Mouse (Mus musculus): ENCODE measurements at regions not wholly inside any gene's neighbourhood (a gene's known extent, or its start where the extent isn't known, plus 50 kb on each side); places are given as distances from the start of the nearest gene placed in this dataset.

- H3K9ac ChIP-seq (ENCODE audit: low read length), result no peak overlapping the region
- H3K36me3 ChIP-seq (ENCODE audit: control insufficient read depth, insufficient read depth, low read length), result no peaks in the 10 kb centered on the region
- 56% methylated on average over 21 of the region's 21 CpGs for WGBS
- H3K27ac ChIP-seq (ENCODE audit: low read depth, low read length), result no peak overlapping the region
- peak; percentile 35 for DNase-seq (ENCODE audit: low spot score)
- H3K4me3 ChIP-seq (ENCODE audit: low read depth, low read length), result peak overlapping the region; percentile 4; the same call in 1 of the 2 replicates
- H3K27me3 ChIP-seq (ENCODE audit: control insufficient read depth, insufficient read depth, low read length), result no peaks in the 10 kb centered on the region
- no peak for ATAC-seq (ENCODE audit: insufficient read depth, low FRiP score, low TSS enrichment)
- H3K4me1 ChIP-seq (ENCODE audit: control insufficient read depth, insufficient read depth, low read length), result no peaks in the 10 kb centered on the region
- H3K4me2 ChIP-seq (ENCODE audit: low read depth), result peak overlapping the region; percentile 21
- no peaks in the 10 kb centered on the region for H3K9me3 ChIP-seq (ENCODE audit: control insufficient read depth, low read length)
Observed at GRCm38 (mm10) chr6:16999451-17000139, 65.4 kb upstream of the Tes start.

- Histone ChIP-seq H3K9ac (ENCODE audit: low read length) (peak overlapping the region; percentile 41), H3K27ac (ENCODE audit: low read depth, low read length) (0 out of 2 replicates have a peak overlapping the region, but pooled peaks have one; percentile 23), H3K36me3 (ENCODE audit: control insufficient read depth, insufficient read depth, low read length) (no peaks in the 10 kb centered on the region), H3K4me2 (ENCODE audit: low read depth) (peak overlapping the region; percentile 37), H3K9me3 (ENCODE audit: control insufficient read depth, low read length) (no peaks in the 10 kb centered on the region), H3K4me1 (ENCODE audit: control insufficient read depth, insufficient read depth, low read length) (no peaks in the 10 kb centered on the region), H3K4me3 (ENCODE audit: low read depth, low read length) (peak overlapping the region; percentile 10; the same call in 1 of the 2 replicates), H3K27me3 (ENCODE audit: control insufficient read depth, insufficient read depth, low read length) (no peaks in the 10 kb centered on the region)
- peak; percentile 51 for DNase-seq (ENCODE audit: low spot score)
- WGBS, result 23% methylated on average over 10 of the region's 10 CpGs
- peak; percentile 49 for ATAC-seq (ENCODE audit: insufficient read depth, low FRiP score, low TSS enrichment)
Observed at GRCm38 (mm10) chr6:16995495-16995936, 69.4 kb upstream of the Tes start.

GRCm38 (mm10) chr6:16994711-16995110 is 70.2 kb upstream of the Tes start:
- H3K9ac ChIP-seq (ENCODE audit: low read length), result no peak overlapping the region
- no peaks in the 10 kb centered on the region for H3K4me1 ChIP-seq (ENCODE audit: control insufficient read depth, insufficient read depth, low read length)
- DNase-seq (ENCODE audit: low spot score) (peak; percentile 17), ATAC-seq (ENCODE audit: insufficient read depth, low FRiP score, low TSS enrichment) (0 out of 2 replicates have a peak, but pooled peaks have one; percentile 58)
- H3K4me2 ChIP-seq (ENCODE audit: low read depth), result peak overlapping the region; percentile 19; the same call in 1 of the 2 replicates
- no peak overlapping the region for H3K27ac ChIP-seq (ENCODE audit: low read depth, low read length)
- no peaks in the 10 kb centered on the region for H3K27me3 ChIP-seq (ENCODE audit: control insufficient read depth, insufficient read depth, low read length)
- no peaks in the 10 kb centered on the region for H3K9me3 ChIP-seq (ENCODE audit: control insufficient read depth, low read length)
- WGBS, result 12% methylated on average over 8 of the region's 8 CpGs
- no peaks in the 10 kb centered on the region for H3K36me3 ChIP-seq (ENCODE audit: control insufficient read depth, insufficient read depth, low read length)
- H3K4me3 ChIP-seq (ENCODE audit: low read depth, low read length), result no peak overlapping the region

DNA sequence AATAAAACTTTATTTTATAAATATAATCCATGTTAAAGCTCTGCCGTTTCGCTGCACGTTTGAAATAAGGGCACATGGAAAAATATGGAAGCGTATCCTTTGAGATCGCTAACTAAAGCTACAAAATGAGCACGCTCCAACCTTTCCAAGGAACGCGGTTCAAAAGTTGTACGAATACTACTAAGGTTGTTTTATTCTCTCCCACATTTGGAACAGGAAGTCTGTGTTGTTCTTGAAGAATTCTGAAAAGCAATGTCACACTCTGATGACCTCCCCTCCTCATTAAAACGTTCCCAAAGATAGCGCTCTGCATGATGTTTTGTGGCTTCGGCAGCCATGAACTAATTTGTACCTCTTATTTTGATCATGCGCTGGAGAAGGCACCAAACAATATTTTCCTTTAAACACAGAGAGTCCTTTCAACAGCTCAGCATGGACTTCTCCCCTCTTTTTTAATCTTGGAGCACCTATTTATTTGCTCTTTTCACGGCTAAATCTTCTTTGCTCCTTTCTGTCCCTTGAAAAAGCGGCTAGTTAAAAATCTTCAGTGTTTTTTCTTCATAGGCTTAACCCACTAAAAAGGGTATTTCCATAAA is 72.9 kb upstream of the Tes start:
- no peak for DNase-seq (ENCODE audit: low spot score)
- Histone ChIP-seq H3K4me2 (ENCODE audit: low read depth) (no peak overlapping the region), H3K36me3 (ENCODE audit: control insufficient read depth, insufficient read depth, low read length) (no peaks in the 10 kb centered on the region), H3K27me3 (ENCODE audit: control insufficient read depth, insufficient read depth, low read length) (no peaks in the 10 kb centered on the region), H3K9ac (ENCODE audit: low read length) (no peak overlapping the region), H3K9me3 (ENCODE audit: control insufficient read depth, low read length) (no peaks in the 10 kb centered on the region), H3K4me1 (ENCODE audit: control insufficient read depth, insufficient read depth, low read length) (no peaks in the 10 kb centered on the region), H3K4me3 (ENCODE audit: low read depth, low read length) (no peak overlapping the region), H3K27ac (ENCODE audit: low read depth, low read length) (no peak overlapping the region)
- ATAC-seq (ENCODE audit: insufficient read depth, low FRiP score, low TSS enrichment), result no peak
- 76% methylated on average over 15 of the region's 15 CpGs for WGBS

GRCm38 (mm10) chr6:16978206-16978505 is 79.9 kb upstream of the Tfec start:
- WGBS, result 32% methylated on average over 3 of the region's 3 CpGs
- H3K4me3 ChIP-seq (ENCODE audit: low read depth, low read length), result no peak overlapping the region
- H3K36me3 ChIP-seq (ENCODE audit: control insufficient read depth, insufficient read depth, low read length), result no peaks in the 10 kb centered on the region
- no peaks in the 10 kb centered on the region for H3K9me3 ChIP-seq (ENCODE audit: control insufficient read depth, low read length)
- ATAC-seq (ENCODE audit: insufficient read depth, low FRiP score, low TSS enrichment) (no peak), DNase-seq (ENCODE audit: low spot score) (peak; percentile 31)
- H3K27me3 ChIP-seq (ENCODE audit: control insufficient read depth, insufficient read depth, low read length), result no peaks in the 10 kb centered on the region
- H3K9ac ChIP-seq (ENCODE audit: low read length), result no peak overlapping the region
- no peaks in the 10 kb centered on the region for H3K4me1 ChIP-seq (ENCODE audit: control insufficient read depth, insufficient read depth, low read length)
- no peak overlapping the region for H3K4me2 ChIP-seq (ENCODE audit: low read depth)
- H3K27ac ChIP-seq (ENCODE audit: low read depth, low read length), result no peak overlapping the region

- Histone ChIP-seq H3K4me2 (ENCODE audit: low read depth) (no peak overlapping the region), H3K36me3 (ENCODE audit: control insufficient read depth, insufficient read depth, low read length) (no peaks in the 10 kb centered on the region), H3K4me3 (ENCODE audit: low read depth, low read length) (no peak overlapping the region), H3K4me1 (ENCODE audit: control insufficient read depth, insufficient read depth, low read length) (no peaks in the 10 kb centered on the region), H3K9me3 (ENCODE audit: control insufficient read depth, low read length) (no peaks in the 10 kb centered on the region), H3K27me3 (ENCODE audit: control insufficient read depth, insufficient read depth, low read length) (no peaks in the 10 kb centered on the region), H3K9ac (ENCODE audit: low read length) (no peak overlapping the region), H3K27ac (ENCODE audit: low read depth, low read length) (no peak overlapping the region)
- DNase-seq (ENCODE audit: low spot score) (no peak), ATAC-seq (ENCODE audit: insufficient read depth, low FRiP score, low TSS enrichment) (no peak; the same call in 1 of the 2 replicates)
- 70% methylated on average over 14 of the region's 14 CpGs for WGBS
Observed at GRCm38 (mm10) chr6:16977392-16978205, 79.4 kb upstream of the Tfec start.

DNA sequence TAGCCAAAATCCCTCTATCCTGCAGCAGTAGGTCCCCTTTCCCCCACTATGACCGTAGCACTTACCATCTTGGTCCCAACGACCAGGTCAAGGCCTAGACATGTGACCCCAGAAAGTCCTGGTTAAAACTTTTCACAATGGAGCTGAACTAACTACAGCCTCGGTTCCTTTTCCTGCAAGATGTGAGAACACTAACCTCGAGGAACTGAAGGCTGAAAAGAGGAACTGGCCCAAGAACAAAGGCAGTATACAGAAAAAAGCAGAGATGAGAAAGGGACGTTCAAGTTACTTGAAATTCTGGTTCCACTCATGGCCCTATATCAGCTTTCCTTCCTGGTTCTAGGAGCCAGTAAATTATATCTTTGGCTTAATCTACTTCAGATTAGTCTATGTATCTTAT is 67.4 kb upstream of the Tfec start:
- no peaks in the 10 kb centered on the region for H3K27me3 ChIP-seq (ENCODE audit: control insufficient read depth, insufficient read depth, low read length)
- ATAC-seq (ENCODE audit: insufficient read depth, low FRiP score, low TSS enrichment) (no peak), DNase-seq (ENCODE audit: low spot score) (no peak)
- no peak overlapping the region for H3K9ac ChIP-seq (ENCODE audit: low read length)
- 78% methylated on average over 5 of the region's 5 CpGs for WGBS
- H3K4me2 ChIP-seq (ENCODE audit: low read depth), result no peak overlapping the region
- H3K4me1 ChIP-seq (ENCODE audit: control insufficient read depth, insufficient read depth, low read length), result no peaks in the 10 kb centered on the region
- H3K36me3 ChIP-seq (ENCODE audit: control insufficient read depth, insufficient read depth, low read length), result no peaks in the 10 kb centered on the region
- H3K27ac ChIP-seq (ENCODE audit: low read depth, low read length), result no peak overlapping the region
- H3K9me3 ChIP-seq (ENCODE audit: control insufficient read depth, low read length), result no peaks in the 10 kb centered on the region
- H3K4me3 ChIP-seq (ENCODE audit: low read depth, low read length), result no peak overlapping the region

- no peak overlapping the region for H3K4me3 ChIP-seq (ENCODE audit: low read depth, low read length)
- no peak overlapping the region for H3K27ac ChIP-seq (ENCODE audit: low read depth, low read length)
- ATAC-seq (ENCODE audit: insufficient read depth, low FRiP score, low TSS enrichment) (no peak), DNase-seq (ENCODE audit: low spot score) (no peak)
- no peaks in the 10 kb centered on the region for H3K9me3 ChIP-seq (ENCODE audit: control insufficient read depth, low read length)
- 74% methylated on average over 2 of the region's 2 CpGs for WGBS
- H3K36me3 ChIP-seq (ENCODE audit: control insufficient read depth, insufficient read depth, low read length), result no peaks in the 10 kb centered on the region
- H3K9ac ChIP-seq (ENCODE audit: low read length), result no peak overlapping the region
- no peaks in the 10 kb centered on the region for H3K4me1 ChIP-seq (ENCODE audit: control insufficient read depth, insufficient read depth, low read length)
- no peaks in the 10 kb centered on the region for H3K27me3 ChIP-seq (ENCODE audit: control insufficient read depth, insufficient read depth, low read length)
- H3K4me2 ChIP-seq (ENCODE audit: low read depth), result no peak overlapping the region
Observed at GRCm38 (mm10) chr6:16964362-16964761, 66.1 kb upstream of the Tfec start.
